Mouse (Mus musculus) left cerebral cortex, postnatal 10 days (tissue): ENCODE data around the gene Sox9. TPM values are rescaled to one million over a fixed set of nuclear protein-coding genes. Genes with fewer than 3 reads are reported as not detected.

Source experiments
- DNase-seq, 2 experiments: peaks; one replicate each; pipeline ENCODE4 v3.0.0; 2021 to 2022; ENCODE audit warnings: low spot score in 2 of 2, mixed read lengths in 1 of 2; ENCODE audit errors: extremely low spot score in 1 of 2
- intact Hi-C: fragments of 180-260 bp; cut with DNase I; formaldehyde crosslinking; loops from one replicate; pipeline ENCODE4 v1.15.1; 2025
- total RNA-seq, 2 experiments: library from RNA; stranded (reverse); gene quantifications; 2 replicates each; pipeline ENCODE4 v1.2.3; 2021

Gene Sox9
- 10 to 100 TPM; 13.9 to 18.2 TPM for total RNA-seq

DNA sequence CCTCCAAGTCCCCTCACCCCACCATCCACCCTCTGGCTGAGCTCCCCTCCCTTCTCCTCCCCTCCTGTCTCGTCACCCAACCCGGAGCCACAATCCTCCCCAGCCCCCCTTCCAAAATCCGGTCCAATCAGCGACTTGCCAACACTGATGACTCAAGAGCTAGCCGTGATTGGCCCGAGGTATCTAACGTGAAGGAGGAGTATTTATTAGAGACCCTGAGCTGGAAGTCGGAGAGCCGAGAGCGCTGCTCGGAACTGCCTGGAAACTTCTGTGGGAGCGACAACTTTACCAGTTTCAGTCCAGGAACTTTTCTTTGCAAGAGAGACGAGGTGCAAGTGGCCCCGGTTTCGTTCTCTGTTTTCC is at the start of gene Sox9:
Sox9 (plus strand) TSS at position 231 of the 363 bp plus-strand sequence.
- intact Hi-C loops, result loop anchor here (2.0 to 5.0 kb wide), 4 partner anchors 205 to 1245 kb away; no protein-coding TSS in a partner anchor
- peak; percentile 90 to 91 for DNase-seq

DNA sequence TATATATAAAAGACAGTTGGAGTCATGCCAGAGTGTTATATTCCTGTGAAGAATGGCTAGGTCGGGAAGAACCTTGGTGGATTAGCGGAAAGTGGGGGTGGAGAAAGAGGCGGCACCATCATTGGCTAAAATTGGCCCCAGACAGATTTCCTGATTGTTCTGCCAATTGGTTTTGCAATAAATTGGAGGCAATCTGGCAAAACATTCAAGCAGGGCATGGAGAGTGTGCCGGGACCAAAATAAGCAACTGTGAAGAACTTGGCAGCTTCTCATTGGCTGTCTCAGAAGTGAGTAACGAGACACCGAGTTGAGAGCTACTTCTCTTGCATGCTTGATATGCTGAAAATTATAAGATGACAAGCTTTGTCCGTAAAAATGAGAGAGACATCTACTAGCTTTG is 49.6 kb upstream of the Sox9 start:
- intact Hi-C loops, result no loop called here
- peak in 1 of 2 experiments; percentile 16 for DNase-seq

DNA sequence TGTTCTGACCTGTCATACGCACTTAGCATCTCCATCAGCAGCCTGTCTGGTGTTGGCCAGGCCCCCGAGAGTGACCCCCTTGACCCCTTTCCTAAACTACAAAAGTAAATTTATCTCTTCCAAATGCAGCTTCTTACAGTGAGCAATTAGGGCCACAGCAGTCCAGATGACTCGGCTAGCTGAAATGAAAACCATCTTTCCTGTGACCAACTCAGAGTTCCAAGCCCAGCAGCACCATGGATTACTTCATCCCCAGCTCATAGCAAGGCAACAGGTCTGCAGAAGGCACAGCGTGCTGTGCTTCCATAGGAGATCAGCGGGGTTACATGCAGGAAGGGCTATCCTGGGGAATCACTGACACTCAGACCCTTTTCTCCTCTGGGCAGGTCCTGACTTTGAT is 45.0 kb upstream of the Sox9 start:
- intact Hi-C loops, result no loop called here
- no peak for DNase-seq

DNA sequence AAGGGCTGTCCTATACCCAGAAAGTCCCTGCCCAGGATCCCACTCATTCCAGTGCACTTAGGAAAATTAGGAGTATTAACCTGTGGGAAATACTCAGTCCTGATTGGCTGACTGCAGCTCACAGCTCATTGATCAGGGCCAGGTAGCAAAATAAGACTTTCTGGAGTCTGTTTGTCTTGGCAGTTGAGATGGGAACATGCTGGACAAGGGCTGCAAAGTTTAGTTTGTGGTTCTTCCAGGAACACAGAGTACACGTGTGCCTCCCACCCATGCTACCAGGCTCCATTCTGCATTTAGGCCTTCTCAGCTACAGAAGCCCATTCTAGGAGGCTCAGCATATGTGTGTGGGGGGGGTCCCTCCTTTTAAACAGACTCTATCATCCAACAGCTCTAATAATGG is 42.3 kb upstream of the Sox9 start:
- DNase-seq, result no peak
- intact Hi-C loops, result no loop called here

DNA sequence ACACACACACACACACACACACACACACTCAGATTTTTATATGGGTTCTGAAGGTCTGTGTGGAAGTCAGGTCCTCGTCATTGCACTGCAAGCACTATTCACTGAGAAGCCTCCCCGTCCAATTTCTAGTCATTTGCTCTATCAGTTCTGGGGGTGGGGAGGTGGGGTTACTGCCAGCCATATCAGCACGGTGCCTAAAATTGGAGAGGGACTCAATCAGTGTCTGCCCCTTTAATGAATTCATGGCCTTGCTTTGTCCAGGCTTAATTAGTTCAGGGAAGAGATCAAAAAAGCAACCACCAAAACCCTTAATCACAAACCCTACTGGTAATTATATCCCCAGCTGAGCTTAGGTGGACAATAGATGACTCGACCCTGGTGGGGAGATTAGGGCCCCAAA is 25.5 kb upstream of the Sox9 start:
- DNase-seq, result no peak
- intact Hi-C loops, result no loop called here

DNA sequence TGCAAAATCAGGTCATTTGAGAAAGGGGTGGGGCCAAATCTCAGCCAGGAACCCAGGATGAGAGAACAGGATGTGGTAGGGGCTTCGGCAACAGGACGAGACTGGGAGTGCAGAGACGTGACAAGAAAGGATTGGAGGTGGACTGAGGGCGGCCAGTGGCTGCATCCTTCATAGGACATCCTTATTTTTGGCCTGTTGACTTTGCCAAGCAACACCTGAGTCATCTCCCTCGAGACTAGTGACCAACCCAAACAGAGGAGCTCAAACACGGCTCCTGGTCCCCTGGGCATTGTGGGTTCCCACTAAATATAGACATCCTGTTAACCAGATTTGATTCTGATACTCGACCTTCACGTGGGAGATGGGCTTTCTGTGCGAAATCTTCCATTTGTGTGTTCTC is 24.0 kb upstream of the Sox9 start:
- intact Hi-C loops, result no loop called here
- no peak for DNase-seq

DNA sequence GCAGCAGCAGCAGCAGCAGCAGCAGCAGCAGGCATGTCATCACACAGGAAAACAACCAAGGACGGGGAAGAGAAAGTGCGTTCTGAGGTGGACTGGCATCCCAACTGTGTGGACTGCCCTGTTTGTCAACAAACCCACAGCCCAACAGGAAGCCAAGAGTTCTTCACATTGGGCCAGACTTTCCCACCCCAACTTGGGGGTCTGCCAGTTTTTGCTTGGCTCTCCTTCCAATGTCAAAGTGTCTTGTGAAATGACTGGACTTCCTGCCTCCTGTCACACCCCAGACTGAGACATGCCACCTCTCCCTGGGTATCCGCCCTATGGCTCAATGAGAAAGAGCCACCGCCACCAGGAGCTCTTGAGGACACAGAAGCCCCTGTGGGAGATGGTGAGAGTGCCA is 15.1 kb upstream of the Sox9 start:
- DNase-seq, result no peak
- intact Hi-C loops, result no loop called here

DNA sequence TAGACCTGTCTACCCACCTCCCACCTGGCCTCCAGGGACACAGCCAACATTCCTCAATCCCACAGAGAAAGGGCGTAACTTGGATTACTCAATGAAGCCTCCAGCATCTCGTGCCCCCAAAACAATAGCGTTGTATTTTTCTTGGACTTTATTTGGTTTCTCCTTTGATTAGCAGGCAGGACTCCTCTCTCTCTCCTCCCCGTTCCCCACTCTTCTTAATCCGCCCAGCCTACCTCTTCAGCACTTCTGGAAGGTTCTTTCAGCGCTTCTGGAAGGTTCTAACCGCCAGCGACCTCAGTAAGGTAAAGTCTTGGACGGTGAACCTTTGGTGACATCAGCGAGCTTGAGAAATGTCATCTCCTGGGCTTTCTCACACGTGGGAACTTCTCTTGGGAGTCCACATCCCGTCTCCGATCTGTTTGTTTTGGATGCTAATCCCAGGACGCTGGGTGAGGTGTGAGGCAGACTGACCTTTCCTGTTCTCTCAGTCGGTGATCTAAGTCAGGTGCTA is 14.4 kb upstream of the Sox9 start:
- no peak for DNase-seq
- intact Hi-C loops, result no loop called here

DNA sequence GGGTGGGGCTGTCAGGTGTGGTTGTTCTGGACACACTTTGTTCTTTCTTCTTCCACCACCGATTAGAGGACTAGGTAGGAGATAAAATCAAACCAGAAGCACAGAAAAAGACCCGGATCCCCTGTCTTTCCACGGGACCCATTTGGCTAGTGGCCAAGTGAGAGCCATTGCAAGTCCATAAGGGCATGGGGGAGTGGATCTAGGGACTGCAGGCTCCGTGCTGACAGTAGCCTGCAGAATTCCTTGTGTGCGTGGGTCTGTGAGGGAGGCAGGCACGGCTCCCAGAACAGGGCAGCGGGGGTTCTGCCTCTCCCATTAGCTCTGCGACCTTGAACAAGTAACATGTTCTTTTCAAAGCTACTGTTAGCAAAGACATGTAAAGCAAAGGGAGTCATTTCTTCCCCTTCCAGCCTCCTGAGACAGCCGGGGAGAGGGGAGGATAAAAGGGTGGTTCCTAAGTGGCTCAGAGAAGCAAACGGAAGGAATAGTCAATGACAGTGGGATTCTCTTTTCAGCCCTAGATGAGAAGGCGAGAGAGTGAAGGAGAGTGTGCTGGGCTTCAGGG is 9.2 kb upstream of the Sox9 start:
- no peak for DNase-seq
- intact Hi-C loops, result loop anchor here (5.0 kb wide), 1 partner anchor 1116 kb away; no protein-coding TSS in a partner anchor

DNA sequence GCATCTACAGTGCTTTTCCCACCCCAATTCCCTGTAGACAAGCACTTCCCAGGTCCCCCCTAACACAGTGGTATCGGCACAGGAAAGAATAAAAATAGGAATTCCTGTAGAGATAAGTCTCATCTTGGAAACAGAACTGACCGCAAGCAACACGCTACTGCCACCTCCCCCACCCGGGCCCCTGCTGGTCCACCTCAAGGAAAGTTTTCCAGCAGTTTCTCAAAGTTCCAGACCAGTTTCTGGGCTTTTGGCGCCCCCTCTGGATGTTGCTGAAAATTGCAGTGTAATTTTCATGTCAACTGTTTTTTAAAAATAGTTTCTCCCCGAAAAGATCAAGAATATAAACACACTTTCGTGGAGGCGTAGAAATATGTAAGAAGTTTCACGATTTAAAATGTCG is 2.3 kb upstream of the Sox9 start:
- intact Hi-C loops, result loop anchor here (2.0 to 5.0 kb wide), 6 partner anchors 208 to 1243 kb away; no protein-coding TSS in a partner anchor
- peak; percentile 44 to 70 for DNase-seq

DNA sequence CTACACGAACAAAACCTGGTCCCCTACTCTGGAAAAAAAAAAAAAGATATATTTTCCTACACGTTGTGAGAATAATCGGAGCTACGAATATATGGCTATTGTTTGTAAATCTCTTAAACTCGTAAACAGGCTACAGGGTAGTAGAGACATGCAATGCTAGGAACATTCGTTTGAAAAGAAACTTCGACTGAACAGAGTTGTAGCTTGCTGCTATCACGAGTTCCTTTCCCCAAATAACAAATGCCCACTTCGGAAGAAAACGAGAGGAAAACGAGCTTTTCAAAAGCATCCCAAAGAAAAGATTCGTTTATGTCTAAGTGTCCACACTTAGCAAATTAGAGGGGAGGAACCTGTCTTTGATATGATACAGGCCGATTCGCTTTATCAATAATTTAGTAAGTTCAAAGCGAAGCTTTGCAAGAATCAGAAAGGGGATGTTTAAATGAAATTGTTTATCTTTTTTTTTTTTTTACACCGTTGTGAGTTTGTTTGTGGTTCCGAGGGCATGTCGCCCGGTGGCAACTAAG is 1.6 kb upstream of the Sox9 start:
- intact Hi-C loops, result loop anchor here (2.0 to 5.0 kb wide), 4 partner anchors 207 to 1244 kb away; no protein-coding TSS in a partner anchor
- DNase-seq, result no peak

DNA sequence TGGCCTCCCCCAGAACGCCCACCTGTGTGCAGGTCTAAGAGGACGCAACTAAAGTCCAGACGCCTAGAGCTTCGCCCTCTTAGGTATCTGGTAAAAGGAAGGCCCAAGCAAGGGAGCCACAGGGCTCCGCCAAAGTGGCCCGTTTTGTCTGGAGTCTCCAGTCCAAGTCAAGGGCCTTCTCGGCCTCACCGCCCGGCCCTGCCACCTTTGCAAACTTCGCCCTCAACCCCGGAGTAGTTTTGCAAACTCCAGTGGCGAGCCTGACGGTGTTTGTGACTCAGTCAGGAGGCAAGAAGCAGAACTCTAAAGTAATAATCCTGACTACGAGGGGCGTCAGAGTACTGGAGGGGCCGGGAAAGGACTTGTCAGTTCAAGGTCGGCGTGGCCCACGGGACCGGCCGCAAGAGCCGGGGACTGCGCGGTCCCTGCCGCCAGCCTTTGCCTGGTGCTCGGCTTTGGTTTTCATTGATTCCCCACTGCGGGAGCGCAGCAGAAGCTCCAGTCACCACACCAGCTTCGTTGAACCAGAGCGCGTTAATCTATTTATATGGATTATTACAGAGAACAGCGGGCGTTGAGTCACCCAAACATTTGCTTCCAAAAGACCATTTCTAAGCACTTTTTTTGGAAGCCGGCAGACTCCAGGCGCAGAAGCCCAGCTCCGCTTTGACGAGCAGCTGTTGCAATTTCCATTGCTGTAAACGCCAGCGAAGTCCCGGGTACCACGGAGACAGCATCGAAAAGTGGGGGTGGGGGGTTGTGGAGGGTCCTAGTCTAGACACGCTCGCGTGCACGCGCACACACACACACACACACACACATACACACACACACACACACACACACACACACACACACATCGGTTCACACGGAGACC is 751 bp upstream of the Sox9 start:
- intact Hi-C loops, result loop anchor here (2.0 to 5.0 kb wide), 4 partner anchors 206 to 1244 kb away; no protein-coding TSS in a partner anchor
- peak; percentile 71 for DNase-seq

DNA sequence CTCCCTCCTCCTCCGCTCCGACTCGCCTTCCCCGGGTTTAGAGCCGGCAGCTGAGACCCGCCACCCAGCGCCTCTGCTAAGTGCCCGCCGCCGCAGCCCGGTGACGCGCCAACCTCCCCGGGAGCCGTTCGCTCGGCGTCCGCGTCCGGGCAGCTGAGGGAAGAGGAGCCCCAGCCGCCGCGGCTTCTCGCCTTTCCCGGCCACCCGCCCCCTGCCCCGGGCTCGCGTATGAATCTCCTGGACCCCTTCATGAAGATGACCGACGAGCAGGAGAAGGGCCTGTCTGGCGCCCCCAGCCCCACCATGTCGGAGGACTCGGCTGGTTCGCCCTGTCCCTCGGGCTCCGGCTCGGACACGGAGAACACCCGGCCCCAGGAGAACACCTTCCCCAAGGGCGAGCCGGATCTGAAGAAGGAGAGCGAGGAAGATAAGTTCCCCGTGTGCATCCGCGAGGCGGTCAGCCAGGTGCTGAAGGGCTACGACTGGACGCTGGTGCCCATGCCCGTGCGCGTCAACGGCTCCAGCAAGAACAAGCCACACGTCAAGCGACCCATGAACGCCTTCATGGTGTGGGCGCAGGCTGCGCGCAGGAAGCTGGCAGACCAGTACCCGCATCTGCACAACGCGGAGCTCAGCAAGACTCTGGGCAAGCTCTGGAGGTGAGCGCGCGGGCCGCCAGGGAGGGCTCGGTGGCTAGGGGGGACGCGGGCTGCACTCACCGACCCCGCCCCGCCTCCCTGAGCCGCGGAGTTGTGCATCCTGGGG is 515 bp downstream of the Sox9 start:
- DNase-seq, result peak in 1 of 2 experiments; percentile 62
- intact Hi-C loops, result loop anchor here (5.0 kb wide), 3 partner anchors 205 to 1130 kb away; no protein-coding TSS in a partner anchor

DNA sequence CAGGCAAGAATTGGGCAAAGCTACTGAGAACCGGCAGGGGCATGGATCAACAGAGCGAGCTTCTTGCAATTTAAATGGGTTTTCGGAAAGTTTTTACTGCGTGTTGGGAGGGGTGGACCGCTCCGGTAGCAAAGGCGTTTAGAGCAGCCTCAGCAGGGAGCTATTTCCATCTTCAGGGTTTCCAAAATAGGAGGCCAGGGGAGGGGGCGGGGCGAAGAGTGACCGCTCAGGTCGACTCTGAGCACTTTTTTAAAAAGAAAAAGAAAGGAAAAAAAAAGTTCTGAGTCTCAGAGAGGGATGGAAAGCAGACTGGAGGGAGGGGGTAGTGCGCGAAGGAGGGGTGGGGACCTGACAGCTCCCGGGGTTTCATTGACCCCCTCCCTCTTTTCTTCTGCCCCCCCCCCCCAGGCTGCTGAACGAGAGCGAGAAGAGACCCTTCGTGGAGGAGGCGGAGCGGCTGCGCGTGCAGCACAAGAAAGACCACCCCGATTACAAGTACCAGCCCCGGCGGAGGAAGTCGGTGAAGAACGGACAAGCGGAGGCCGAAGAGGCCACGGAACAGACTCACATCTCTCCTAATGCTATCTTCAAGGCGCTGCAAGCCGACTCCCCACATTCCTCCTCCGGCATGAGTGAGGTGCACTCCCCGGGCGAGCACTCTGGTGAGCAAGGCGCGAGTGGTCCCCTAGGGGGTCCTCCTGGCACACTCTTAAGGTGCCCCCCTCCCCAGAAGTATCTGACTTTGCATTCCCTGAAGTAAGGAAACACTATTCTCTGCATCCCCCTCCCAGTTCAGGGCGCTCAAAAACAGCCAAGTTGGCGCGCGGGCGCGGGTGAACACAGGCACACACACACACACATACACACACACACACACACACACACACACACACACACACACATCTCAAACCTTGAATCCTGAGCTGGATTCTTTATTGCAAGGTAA is 1.6 kb downstream of the Sox9 start:
- intact Hi-C loops, result loop anchor here (5.0 kb wide), 3 partner anchors 204 to 1131 kb away; no protein-coding TSS in a partner anchor
- DNase-seq, result peak in 1 of 2 experiments; percentile 47

DNA sequence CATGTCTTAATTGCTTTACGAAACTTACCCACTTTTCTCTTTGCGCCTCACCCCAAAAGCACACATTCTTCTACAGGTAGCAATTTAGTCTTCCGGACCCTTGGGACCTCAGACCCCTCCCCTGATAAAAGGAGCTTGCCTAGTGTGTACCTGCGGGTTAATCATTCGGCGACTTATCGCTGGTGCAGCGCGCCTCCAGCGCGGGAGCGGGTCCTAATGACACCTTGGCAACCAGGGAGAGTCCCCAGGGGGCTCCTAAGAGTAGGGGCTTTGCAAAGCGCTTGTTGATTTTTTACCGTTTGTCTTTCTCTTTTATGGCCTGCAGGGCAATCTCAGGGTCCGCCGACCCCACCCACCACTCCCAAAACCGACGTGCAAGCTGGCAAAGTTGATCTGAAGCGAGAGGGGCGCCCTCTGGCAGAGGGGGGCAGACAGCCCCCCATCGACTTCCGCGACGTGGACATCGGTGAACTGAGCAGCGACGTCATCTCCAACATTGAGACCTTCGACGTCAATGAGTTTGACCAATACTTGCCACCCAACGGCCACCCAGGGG is 2.4 kb downstream of the Sox9 start:
- DNase-seq, result no peak
- intact Hi-C loops, result loop anchor here (5.0 kb wide), 3 partner anchors 203 to 1132 kb away; no protein-coding TSS in a partner anchor

DNA sequence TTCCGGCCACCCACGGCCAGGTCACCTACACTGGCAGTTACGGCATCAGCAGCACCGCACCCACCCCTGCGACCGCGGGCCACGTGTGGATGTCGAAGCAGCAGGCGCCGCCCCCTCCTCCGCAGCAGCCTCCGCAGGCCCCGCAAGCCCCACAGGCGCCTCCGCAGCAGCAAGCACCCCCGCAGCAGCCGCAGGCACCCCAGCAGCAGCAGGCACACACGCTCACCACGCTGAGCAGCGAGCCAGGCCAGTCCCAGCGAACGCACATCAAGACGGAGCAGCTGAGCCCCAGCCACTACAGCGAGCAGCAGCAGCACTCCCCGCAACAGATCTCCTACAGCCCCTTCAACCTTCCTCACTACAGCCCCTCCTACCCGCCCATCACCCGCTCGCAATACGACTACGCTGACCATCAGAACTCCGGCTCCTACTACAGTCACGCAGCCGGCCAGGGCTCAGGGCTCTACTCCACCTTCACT is 2.9 kb downstream of the Sox9 start:
- intact Hi-C loops, result loop anchor here (5.0 kb wide), 3 partner anchors 202 to 1133 kb away; no protein-coding TSS in a partner anchor
- DNase-seq, result peak in 1 of 2 experiments; percentile 65

DNA sequence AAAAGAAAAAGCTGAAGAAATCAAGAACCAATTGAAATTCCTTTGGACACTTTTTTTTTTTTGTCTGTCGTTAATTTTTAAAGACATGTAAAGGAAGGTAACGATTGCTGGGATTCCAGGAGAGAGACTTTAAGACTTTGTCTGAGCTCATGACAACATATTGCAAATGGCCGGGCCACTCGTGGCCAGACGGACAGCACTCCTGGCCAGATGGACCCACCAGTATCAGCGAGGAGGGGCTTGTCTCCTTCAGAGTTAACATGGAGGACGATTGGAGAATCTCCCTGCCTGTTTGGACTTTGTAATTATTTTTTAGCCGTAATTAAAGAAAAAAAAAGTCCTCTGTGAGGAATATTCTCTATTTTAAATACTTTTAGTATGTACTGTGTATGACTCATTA is 3.6 kb downstream of the Sox9 start:
- intact Hi-C loops, result no loop called here
- no peak for DNase-seq
